Mouse (Mus musculus): ENCODE results near the gene Arrb1. TPM values are rescaled to one million over a fixed set of nuclear protein-coding genes. Genes with fewer than 3 reads are reported as not detected.

The Arrb1 gene
- polyA plus RNA-seq, 1 experiment from 2014 or later: 14.3 TPM

GRCm38 (mm10) chr7:99562478-99562877 is 27.2 kb downstream of the Arrb1 start:
- peaks cover 42% of the 10 kb centered on the region for H3K4me1 ChIP-seq
- H3K4me3 ChIP-seq: no peak overlapping the region
- H3K4me2 ChIP-seq (replicated peaks): no peak overlapping the region
- no peak overlapping the region for H3K9ac ChIP-seq (replicated peaks)
- H3K27me3 ChIP-seq: no peaks in the 10 kb centered on the region
- no peak for ATAC-seq (replicated peaks)
- no peaks in the 10 kb centered on the region for H3K9me3 ChIP-seq
- 36% methylated on average over 5 of the region's 5 CpGs for WGBS
- H3K36me3 ChIP-seq: no peaks in the 10 kb centered on the region
- 0 out of 2 replicates have a peak overlapping the region, but pooled peaks have one; percentile 14 for H3K27ac ChIP-seq (replicated peaks)

GRCm38 (mm10) chr7:99563224-99563623 is 28.0 kb downstream of the Arrb1 start:
- Histone ChIP-seq H3K4me2 (replicated peaks) (no peak overlapping the region), H3K27me3 (no peaks in the 10 kb centered on the region), H3K27ac (replicated peaks) (no peak overlapping the region), H3K9me3 (no peaks in the 10 kb centered on the region), H3K36me3 (no peaks in the 10 kb centered on the region), H3K4me3 (no peak overlapping the region), H3K4me1 (peaks cover 42% of the 10 kb centered on the region), H3K9ac (replicated peaks) (no peak overlapping the region)
- WGBS: 47% methylated on average over 7 of the region's 7 CpGs
- ATAC-seq (replicated peaks): no peak

- Histone ChIP-seq H3K9ac (replicated peaks) (no peak overlapping the region), H3K9me3 (no peaks in the 10 kb centered on the region), H3K4me3 (no peak overlapping the region), H3K36me3 (no peaks in the 10 kb centered on the region), H3K27ac (replicated peaks) (peak overlapping the region; percentile 47), H3K27me3 (no peaks in the 10 kb centered on the region), H3K4me1 (peaks cover 33% of the 10 kb centered on the region), H3K4me2 (replicated peaks) (no peak overlapping the region)
- 41% methylated on average over 8 of the region's 8 CpGs for WGBS
- no peak for ATAC-seq (replicated peaks)
Observed at GRCm38 (mm10) chr7:99565325-99565881, 30.1 kb downstream of the Arrb1 start.

GRCm38 (mm10) chr7:99570680-99571079 is 35.4 kb downstream of the Arrb1 start:
- Histone ChIP-seq H3K27ac (replicated peaks) (no peak overlapping the region), H3K4me3 (no peak overlapping the region), H3K36me3 (no peaks in the 10 kb centered on the region), H3K9ac (replicated peaks) (no peak overlapping the region), H3K27me3 (no peaks in the 10 kb centered on the region), H3K9me3 (no peaks in the 10 kb centered on the region), H3K4me1 (peaks cover 13% of the 10 kb centered on the region), H3K4me2 (replicated peaks) (no peak overlapping the region)
- WGBS: 58% methylated on average over 5 of the region's 5 CpGs
- ATAC-seq (replicated peaks): no peak

GRCm38 (mm10) chr7:99572931-99573330 is 37.7 kb downstream of the Arrb1 start:
- no peak overlapping the region for H3K9ac ChIP-seq (replicated peaks)
- H3K27ac ChIP-seq (replicated peaks): 0 out of 2 replicates have a peak overlapping the region, but pooled peaks have one; percentile 27
- H3K4me2 ChIP-seq (replicated peaks): no peak overlapping the region
- no peak overlapping the region for H3K4me3 ChIP-seq
- no peaks in the 10 kb centered on the region for H3K9me3 ChIP-seq
- no peak for ATAC-seq (replicated peaks)
- H3K36me3 ChIP-seq: no peaks in the 10 kb centered on the region
- H3K4me1 ChIP-seq: peaks cover 9% of the 10 kb centered on the region
- WGBS: 33% methylated on average over 10 of the region's 10 CpGs
- no peaks in the 10 kb centered on the region for H3K27me3 ChIP-seq

- 50% methylated on average over 4 of the region's 4 CpGs for WGBS
- no peak for ATAC-seq (replicated peaks)
- Histone ChIP-seq H3K27ac (replicated peaks) (no peak overlapping the region), H3K36me3 (no peaks in the 10 kb centered on the region), H3K4me1 (peaks cover 9% of the 10 kb centered on the region), H3K27me3 (no peaks in the 10 kb centered on the region), H3K9ac (replicated peaks) (no peak overlapping the region), H3K4me2 (replicated peaks) (no peak overlapping the region), H3K4me3 (no peak overlapping the region), H3K9me3 (no peaks in the 10 kb centered on the region)
Observed at GRCm38 (mm10) chr7:99573351-99573750, 38.1 kb downstream of the Arrb1 start.

GRCm38 (mm10) chr7:99578246-99578645 is 43.0 kb downstream of the Arrb1 start:
- Histone ChIP-seq H3K9ac (replicated peaks) (no peak overlapping the region), H3K9me3 (no peaks in the 10 kb centered on the region), H3K27me3 (no peaks in the 10 kb centered on the region), H3K27ac (replicated peaks) (no peak overlapping the region), H3K4me2 (replicated peaks) (no peak overlapping the region), H3K4me3 (no peak overlapping the region), H3K36me3 (no peaks in the 10 kb centered on the region), H3K4me1 (peaks cover 12% of the 10 kb centered on the region)
- WGBS: 85% methylated on average over 3 of the region's 3 CpGs
- no peak for ATAC-seq (replicated peaks)

GRCm38 (mm10) chr7:99579491-99580190 is 44.4 kb downstream of the Arrb1 start:
- H3K27me3 ChIP-seq: no peaks in the 10 kb centered on the region
- H3K9me3 ChIP-seq: no peaks in the 10 kb centered on the region
- H3K4me2 ChIP-seq (replicated peaks): peak overlapping the region; percentile 42
- ATAC-seq (replicated peaks): peak; percentile 76
- H3K4me1 ChIP-seq: peaks cover 12% of the 10 kb centered on the region
- H3K36me3 ChIP-seq: 0 out of 2 replicates have a peak, but pooled peaks cover 7% of the 10 kb centered on the region
- peak overlapping the region; percentile 53; the same call in 1 of the 2 replicates for H3K27ac ChIP-seq (replicated peaks)
- peak overlapping the region; percentile 22 for H3K4me3 ChIP-seq
- H3K9ac ChIP-seq (replicated peaks): peak overlapping the region; percentile 16
- WGBS: 6% methylated on average over 16 of the region's 16 CpGs

- peak overlapping the region; percentile 42 for H3K4me2 ChIP-seq (replicated peaks)
- no peak overlapping the region for H3K4me3 ChIP-seq
- H3K36me3 ChIP-seq: 0 out of 2 replicates have a peak, but pooled peaks cover 7% of the 10 kb centered on the region
- no peaks in the 10 kb centered on the region for H3K27me3 ChIP-seq
- H3K27ac ChIP-seq (replicated peaks): no peak overlapping the region
- peaks cover 12% of the 10 kb centered on the region for H3K4me1 ChIP-seq
- no peak for ATAC-seq (replicated peaks)
- H3K9me3 ChIP-seq: no peaks in the 10 kb centered on the region
- H3K9ac ChIP-seq (replicated peaks): no peak overlapping the region
- 29% methylated on average over 6 of the region's 6 CpGs for WGBS
Observed at GRCm38 (mm10) chr7:99580247-99580646, 45.0 kb downstream of the Arrb1 start.

- Histone ChIP-seq H3K4me1 (peaks cover 12% of the 10 kb centered on the region), H3K9me3 (no peaks in the 10 kb centered on the region), H3K4me2 (replicated peaks) (no peak overlapping the region), H3K9ac (replicated peaks) (no peak overlapping the region), H3K27ac (replicated peaks) (no peak overlapping the region), H3K4me3 (no peak overlapping the region), H3K36me3 (0 out of 2 replicates have a peak, but pooled peaks cover 9% of the 10 kb centered on the region), H3K27me3 (no peaks in the 10 kb centered on the region)
- no peak for ATAC-seq (replicated peaks)
- WGBS: 85% methylated on average over 7 of the region's 7 CpGs
Observed at GRCm38 (mm10) chr7:99582306-99582705, 47.0 kb downstream of the Arrb1 start.

GRCm38 (mm10) chr7:99582867-99583266 is 47.6 kb downstream of the Arrb1 start:
- H3K4me3 ChIP-seq: no peak overlapping the region
- H3K27me3 ChIP-seq: no peaks in the 10 kb centered on the region
- no peak for ATAC-seq (replicated peaks)
- H3K27ac ChIP-seq (replicated peaks): no peak overlapping the region
- H3K36me3 ChIP-seq: 0 out of 2 replicates have a peak, but pooled peaks cover 9% of the 10 kb centered on the region
- no peak overlapping the region for H3K9ac ChIP-seq (replicated peaks)
- 49% methylated on average over 4 of the region's 4 CpGs for WGBS
- H3K4me1 ChIP-seq: peaks cover 12% of the 10 kb centered on the region
- H3K9me3 ChIP-seq: no peaks in the 10 kb centered on the region
- H3K4me2 ChIP-seq (replicated peaks): no peak overlapping the region

GRCm38 (mm10) chr7:99583625-99584024 is 48.4 kb downstream of the Arrb1 start:
- no peaks in the 10 kb centered on the region for H3K9me3 ChIP-seq
- ATAC-seq (replicated peaks): no peak
- H3K36me3 ChIP-seq: 0 out of 2 replicates have a peak, but pooled peaks cover 9% of the 10 kb centered on the region
- H3K4me2 ChIP-seq (replicated peaks): no peak overlapping the region
- WGBS: 89% methylated on average over 5 of the region's 5 CpGs
- H3K27me3 ChIP-seq: no peaks in the 10 kb centered on the region
- no peak overlapping the region for H3K9ac ChIP-seq (replicated peaks)
- no peak overlapping the region for H3K27ac ChIP-seq (replicated peaks)
- peaks cover 12% of the 10 kb centered on the region for H3K4me1 ChIP-seq
- no peak overlapping the region for H3K4me3 ChIP-seq
